Mouse (Mus musculus): ENCODE measurements at regions not wholly inside any gene's neighbourhood (a gene's known extent, or its start where the extent isn't known, plus 50 kb on each side); places are given as distances from the start of the nearest gene placed in this dataset.

GRCm38 (mm10) chr10:17423584-17424278 is 299.3 kb upstream of the Cited2 start:
- no peaks in the 10 kb centered on the region for H3K27me3 ChIP-seq (replicated peaks; ENCODE audit: control insufficient read depth, insufficient read depth, low read length)

GRCm38 (mm10) chr10:17426197-17426596 is 296.8 kb upstream of the Cited2 start:
- Histone ChIP-seq H3K36me3 (ENCODE audit: control insufficient read depth, insufficient read depth, low read length) (no peaks in the 10 kb centered on the region), H3K4me1 (ENCODE audit: control insufficient read depth, insufficient read depth, low read depth, low read length) (no peaks in the 10 kb centered on the region), H3K27me3 (replicated peaks; ENCODE audit: control insufficient read depth, insufficient read depth, low read length) (no peaks in the 10 kb centered on the region), H3K9ac (ENCODE audit: low read depth, low read length) (no peak overlapping the region), H3K27ac (ENCODE audit: low read depth, low read length) (no peak overlapping the region), H3K4me2 (ENCODE audit: low read length) (no peak overlapping the region), H3K9me3 (ENCODE audit: control insufficient read depth, low read length) (no peaks in the 10 kb centered on the region), H3K4me3 (ENCODE audit: low read length) (no peak overlapping the region)
- WGBS, result 90% methylated on average over 3 of the region's 3 CpGs
- ATAC-seq, result no peak

More at GRCm38 (mm10) chr10:17423584-17424278, 299.3 kb upstream of the Cited2 start:
- no peaks in the 10 kb centered on the region for H3K36me3 ChIP-seq (ENCODE audit: control insufficient read depth, insufficient read depth, low read length)
- no peak overlapping the region for H3K4me3 ChIP-seq (ENCODE audit: low read length)
- no peaks in the 10 kb centered on the region for H3K4me1 ChIP-seq (ENCODE audit: control insufficient read depth, insufficient read depth, low read depth, low read length)
- H3K9ac ChIP-seq (ENCODE audit: low read depth, low read length), result no peak overlapping the region
- WGBS, result 55% methylated on average over 4 of the region's 4 CpGs
- H3K27ac ChIP-seq (ENCODE audit: low read depth, low read length), result no peak overlapping the region
- no peaks in the 10 kb centered on the region for H3K9me3 ChIP-seq (ENCODE audit: control insufficient read depth, low read length)
- no peak overlapping the region for H3K4me2 ChIP-seq (ENCODE audit: low read length)
- no peak for ATAC-seq

- H3K36me3 ChIP-seq (ENCODE audit: control insufficient read depth, insufficient read depth, low read length), result no peaks in the 10 kb centered on the region
- H3K4me2 ChIP-seq (ENCODE audit: low read length), result no peak overlapping the region
- H3K9ac ChIP-seq (ENCODE audit: low read depth, low read length), result no peak overlapping the region
- no peak overlapping the region for H3K27ac ChIP-seq (ENCODE audit: low read depth, low read length)
- no peaks in the 10 kb centered on the region for H3K9me3 ChIP-seq (ENCODE audit: control insufficient read depth, low read length)
- H3K4me3 ChIP-seq (ENCODE audit: low read length), result no peak overlapping the region
- no peaks in the 10 kb centered on the region for H3K4me1 ChIP-seq (ENCODE audit: control insufficient read depth, insufficient read depth, low read depth, low read length)
- no peak for ATAC-seq
- no peaks in the 10 kb centered on the region for H3K27me3 ChIP-seq (replicated peaks; ENCODE audit: control insufficient read depth, insufficient read depth, low read length)
Observed at GRCm38 (mm10) chr10:17427316-17427715, 295.7 kb upstream of the Cited2 start.

- H3K4me3 ChIP-seq (ENCODE audit: low read length), result no peak overlapping the region
- no peaks in the 10 kb centered on the region for H3K9me3 ChIP-seq (ENCODE audit: control insufficient read depth, low read length)
- H3K9ac ChIP-seq (ENCODE audit: low read depth, low read length), result no peak overlapping the region
- no peak overlapping the region for H3K27ac ChIP-seq (ENCODE audit: low read depth, low read length)
- H3K27me3 ChIP-seq (replicated peaks; ENCODE audit: control insufficient read depth, insufficient read depth, low read length), result no peaks in the 10 kb centered on the region
- no peak overlapping the region for H3K4me2 ChIP-seq (ENCODE audit: low read length)
- no peak for ATAC-seq
- H3K36me3 ChIP-seq (ENCODE audit: control insufficient read depth, insufficient read depth, low read length), result no peaks in the 10 kb centered on the region
- 70% methylated on average over 3 of the region's 3 CpGs for WGBS
- H3K4me1 ChIP-seq (ENCODE audit: control insufficient read depth, insufficient read depth, low read depth, low read length), result no peaks in the 10 kb centered on the region
Observed at GRCm38 (mm10) chr10:17428315-17428714, 294.7 kb upstream of the Cited2 start.

- WGBS, result 92% methylated on average over 8 of the region's 8 CpGs
- Histone ChIP-seq H3K4me2 (ENCODE audit: low read length) (no peak overlapping the region), H3K27me3 (replicated peaks; ENCODE audit: control insufficient read depth, insufficient read depth, low read length) (no peaks in the 10 kb centered on the region)
Observed at GRCm38 (mm10) chr10:17431068-17431467, 291.9 kb upstream of the Cited2 start.

GRCm38 (mm10) chr10:17434098-17434497 is 288.9 kb upstream of the Cited2 start:
- no peaks in the 10 kb centered on the region for H3K9me3 ChIP-seq (ENCODE audit: control insufficient read depth, low read length)

More at GRCm38 (mm10) chr10:17431068-17431467, 291.9 kb upstream of the Cited2 start:
- no peaks in the 10 kb centered on the region for H3K36me3 ChIP-seq (ENCODE audit: control insufficient read depth, insufficient read depth, low read length)
- no peak overlapping the region for H3K4me3 ChIP-seq (ENCODE audit: low read length)
- H3K9ac ChIP-seq (ENCODE audit: low read depth, low read length), result no peak overlapping the region
- H3K4me1 ChIP-seq (ENCODE audit: control insufficient read depth, insufficient read depth, low read depth, low read length), result no peaks in the 10 kb centered on the region
- no peaks in the 10 kb centered on the region for H3K9me3 ChIP-seq (ENCODE audit: control insufficient read depth, low read length)
- ATAC-seq, result no peak
- no peak overlapping the region for H3K27ac ChIP-seq (ENCODE audit: low read depth, low read length)

GRCm38 (mm10) chr10:17450240-17450639 is 272.8 kb upstream of the Cited2 start:
- H3K9ac ChIP-seq (ENCODE audit: low read depth, low read length), result no peak overlapping the region
- H3K27ac ChIP-seq (ENCODE audit: low read depth, low read length), result no peak overlapping the region
- no peak overlapping the region for H3K4me2 ChIP-seq (ENCODE audit: low read length)
- no peaks in the 10 kb centered on the region for H3K9me3 ChIP-seq (ENCODE audit: control insufficient read depth, low read length)
- no peak for ATAC-seq
- H3K4me3 ChIP-seq (ENCODE audit: low read length), result no peak overlapping the region
- H3K4me1 ChIP-seq (ENCODE audit: control insufficient read depth, insufficient read depth, low read depth, low read length), result no peaks in the 10 kb centered on the region
- no peaks in the 10 kb centered on the region for H3K36me3 ChIP-seq (ENCODE audit: control insufficient read depth, insufficient read depth, low read length)
- no peaks in the 10 kb centered on the region for H3K27me3 ChIP-seq (replicated peaks; ENCODE audit: control insufficient read depth, insufficient read depth, low read length)
- WGBS, result 74% methylated on average over 4 of the region's 4 CpGs

More at GRCm38 (mm10) chr10:17434098-17434497, 288.9 kb upstream of the Cited2 start:
- no peak overlapping the region for H3K4me2 ChIP-seq (ENCODE audit: low read length)
- no peak overlapping the region for H3K4me3 ChIP-seq (ENCODE audit: low read length)
- no peak overlapping the region for H3K27ac ChIP-seq (ENCODE audit: low read depth, low read length)
- no peaks in the 10 kb centered on the region for H3K36me3 ChIP-seq (ENCODE audit: control insufficient read depth, insufficient read depth, low read length)
- 64% methylated on average over 4 of the region's 4 CpGs for WGBS
- H3K27me3 ChIP-seq (replicated peaks; ENCODE audit: control insufficient read depth, insufficient read depth, low read length), result no peaks in the 10 kb centered on the region
- H3K4me1 ChIP-seq (ENCODE audit: control insufficient read depth, insufficient read depth, low read depth, low read length), result no peaks in the 10 kb centered on the region
- no peak for ATAC-seq
- no peak overlapping the region for H3K9ac ChIP-seq (ENCODE audit: low read depth, low read length)

- no peaks in the 10 kb centered on the region for H3K9me3 ChIP-seq (ENCODE audit: control insufficient read depth, low read length)
- no peaks in the 10 kb centered on the region for H3K27me3 ChIP-seq (replicated peaks; ENCODE audit: control insufficient read depth, insufficient read depth, low read length)
- no peak overlapping the region for H3K4me2 ChIP-seq (ENCODE audit: low read length)
- H3K36me3 ChIP-seq (ENCODE audit: control insufficient read depth, insufficient read depth, low read length), result no peaks in the 10 kb centered on the region
- 92% methylated on average over 4 of the region's 4 CpGs for WGBS
- ATAC-seq, result no peak
- no peaks in the 10 kb centered on the region for H3K4me1 ChIP-seq (ENCODE audit: control insufficient read depth, insufficient read depth, low read depth, low read length)
- H3K4me3 ChIP-seq (ENCODE audit: low read length), result no peak overlapping the region
- no peak overlapping the region for H3K27ac ChIP-seq (ENCODE audit: low read depth, low read length)
- H3K9ac ChIP-seq (ENCODE audit: low read depth, low read length), result no peak overlapping the region
Observed at GRCm38 (mm10) chr10:17470880-17471279, 252.1 kb upstream of the Cited2 start.

GRCm38 (mm10) chr10:17472536-17472935 is 250.5 kb upstream of the Cited2 start:
- Histone ChIP-seq H3K4me3 (ENCODE audit: low read length) (no peak overlapping the region), H3K36me3 (ENCODE audit: control insufficient read depth, insufficient read depth, low read length) (no peaks in the 10 kb centered on the region), H3K4me2 (ENCODE audit: low read length) (no peak overlapping the region), H3K27ac (ENCODE audit: low read depth, low read length) (no peak overlapping the region), H3K4me1 (ENCODE audit: control insufficient read depth, insufficient read depth, low read depth, low read length) (no peaks in the 10 kb centered on the region), H3K27me3 (replicated peaks; ENCODE audit: control insufficient read depth, insufficient read depth, low read length) (no peaks in the 10 kb centered on the region), H3K9me3 (ENCODE audit: control insufficient read depth, low read length) (no peaks in the 10 kb centered on the region), H3K9ac (ENCODE audit: low read depth, low read length) (no peak overlapping the region)
- no peak for ATAC-seq
- 41% methylated on average over 5 of the region's 5 CpGs for WGBS

Measured in hindbrain, embryonic 16.5 days (tissue).